Mouse (Mus musculus) lung, postnatal 25 days (tissue): ENCODE measurements around the gene Nedd9.
A peak's percentile ranks its signal among the peaks of the same experiment; 100 is the strongest.

ENCODE experiments used
- DNase-seq: peaks from one replicate; pipeline ENCODE4 v3.0.0; 2022; ENCODE audit warnings: low spot score

Gene Nedd9

GRCm38 (mm10) chr13:41456292-41457029 is 30.7 kb downstream of the Nedd9 start:
- DNase-seq: no peak

- no peak for DNase-seq
Measured at GRCm38 (mm10) chr13:41453227-41454193, 33.7 kb downstream of the Nedd9 start.

GRCm38 (mm10) chr13:41450821-41451220 is 36.3 kb downstream of the Nedd9 start:
- no peak for DNase-seq

- DNase-seq: no peak
Measured at GRCm38 (mm10) chr13:41449211-41449610, 38.0 kb downstream of the Nedd9 start.

- DNase-seq: no peak
Measured at GRCm38 (mm10) chr13:41447209-41447608, 40.0 kb downstream of the Nedd9 start.

- DNase-seq: no peak
Measured at GRCm38 (mm10) chr13:41446591-41446990, 40.6 kb downstream of the Nedd9 start.

- DNase-seq: no peak
Measured at GRCm38 (mm10) chr13:41445067-41445808, 41.9 kb downstream of the Nedd9 start.

- no peak for DNase-seq
Measured at GRCm38 (mm10) chr13:41444230-41444629, 42.9 kb downstream of the Nedd9 start.

- no peak for DNase-seq
Measured at GRCm38 (mm10) chr13:41442145-41442544, 45.0 kb downstream of the Nedd9 start.

GRCm38 (mm10) chr13:41440205-41440604 is 47.0 kb downstream of the Nedd9 start:
- DNase-seq: no peak

- peak; percentile 47 for DNase-seq
Measured at GRCm38 (mm10) chr13:41437390-41437789, 49.8 kb downstream of the Nedd9 start.

- DNase-seq: no peak
Measured at GRCm38 (mm10) chr13:41436731-41437130, 50.4 kb downstream of the Nedd9 start.

- DNase-seq: peak; percentile 29
Measured at GRCm38 (mm10) chr13:41433201-41433600, 54.0 kb downstream of the Nedd9 start.

- DNase-seq: no peak
Measured at GRCm38 (mm10) chr13:41431795-41432194, 55.4 kb downstream of the Nedd9 start.

- no peak for DNase-seq
Measured at GRCm38 (mm10) chr13:41427046-41427445, 60.1 kb downstream of the Nedd9 start.

GRCm38 (mm10) chr13:41423463-41424074 is 63.6 kb downstream of the Nedd9 start:
- no peak for DNase-seq

GRCm38 (mm10) chr13:41422581-41422980 is 64.6 kb downstream of the Nedd9 start:
- DNase-seq: no peak

GRCm38 (mm10) chr13:41420376-41420775 is 66.8 kb downstream of the Nedd9 start:
- no peak for DNase-seq

- DNase-seq: no peak
Measured at GRCm38 (mm10) chr13:41418198-41418869, 68.8 kb downstream of the Nedd9 start.

- DNase-seq: no peak
Measured at GRCm38 (mm10) chr13:41416065-41417016, 70.8 kb downstream of the Nedd9 start.
